Mouse (Mus musculus): ENCODE results near the gene Olfr619.

Gene Olfr619

GRCm38 (mm10) chr7:103600275-103600674 is at the start of gene Olfr619:
Olfr619 (plus strand) TSS chr7:103600575.
- no peak for DNase-seq (ENCODE audit: low read depth)

GRCm38 (mm10) chr7:103555779-103556178 is 44.6 kb upstream of the Olfr619 start, which contains the start of gene Olfr615:
Olfr615 (plus strand) TSS chr7:103556079.
- no peak for DNase-seq (ENCODE audit: low read depth)

GRCm38 (mm10) chr7:103569043-103569442 is 31.3 kb upstream of the Olfr619 start, which contains the start of gene Olfr616:
Olfr616 (minus strand) TSS chr7:103569143.
- DNase-seq (ENCODE audit: low read depth), result no peak

GRCm38 (mm10) chr7:103572761-103573160 is 27.6 kb upstream of the Olfr619 start, which contains the start of gene Olfr617:
Olfr617 (plus strand) TSS chr7:103573061.
- DNase-seq (ENCODE audit: low read depth), result no peak

GRCm38 (mm10) chr7:103589803-103590202 is 10.6 kb upstream of the Olfr619 start, which contains the start of gene Olfr618:
Olfr618 (plus strand) TSS chr7:103590103.
- DNase-seq (ENCODE audit: low read depth), result no peak

GRCm38 (mm10) chr7:103607425-103607824 is 7.0 kb downstream of the Olfr619 start:
- DNase-seq (ENCODE audit: low read depth), result no peak

- no peak for DNase-seq (ENCODE audit: low read depth)
These were observed 12.1 kb downstream of the Olfr619 start, which contains the start of gene Olfr620 for GRCm38 (mm10) chr7:103612434-103612833. Olfr620 (minus strand) TSS chr7:103612534.

- no peak for DNase-seq (ENCODE audit: low read depth)
These were observed 36.4 kb downstream of the Olfr619 start for GRCm38 (mm10) chr7:103636795-103637194.

GRCm38 (mm10) chr7:103642602-103643001 is 42.2 kb downstream of the Olfr619 start, which contains the start of gene Olfr622:
Olfr622 (minus strand) TSS chr7:103642702.
- DNase-seq (ENCODE audit: low read depth), result no peak

GRCm38 (mm10) chr7:103644070-103644469 is 43.7 kb downstream of the Olfr619 start:
- DNase-seq (ENCODE audit: low read depth), result no peak
